Mouse (Mus musculus): ENCODE measurements around the gene 1700034J05Rik. TPM values are rescaled to one million over a fixed set of nuclear protein-coding genes. Genes with fewer than 3 reads are reported as not detected.

Gene 1700034J05Rik
- total and polyA plus RNA-seq, 3 experiments = not detected

GRCm38 (mm10) chr6:146955896-146956295 is 1.7 kb upstream of the 1700034J05Rik start:
- Histone ChIP-seq H3K79me2 (replicated peaks; ENCODE audit: control insufficient read depth, insufficient read depth, low read length) (peaks cover 8% of the 10 kb centered on the region), H3K36me3 (ENCODE audit: control insufficient read depth, insufficient read depth, low read length) (no peaks in the 10 kb centered on the region; the same call in 1 of the 2 replicates), H3K27ac (no peak overlapping the region), H3K4me1 (ENCODE audit: control insufficient read depth, insufficient read depth, low read length) (peaks cover 9% of the 10 kb centered on the region), H3K9ac (ENCODE audit: low read depth, low read length) (no peak overlapping the region), H3K27me3 (ENCODE audit: control insufficient read depth, insufficient read depth, low read length) (no peaks in the 10 kb centered on the region), H3K4me3 (no peak overlapping the region)
- WGBS = 28% methylated on average over 12 of the region's 12 CpGs
- DNase-seq = peak in 1 of 2 experiments; percentile 46
- TF ChIP-seq CTCF (IDR thresholded peaks at IDR 0.05) (no peak), EP300 (IDR thresholded peaks at IDR 0.05; ENCODE audit: insufficient read depth, low read depth, low read length) (no peak), POLR2A (IDR thresholded peaks at IDR 0.05; ENCODE audit: insufficient read depth, low read depth, low read length) (no peak)
- intact Hi-C loops (cut with DNase I) = no loop called here

- H3K27me3 ChIP-seq (ENCODE audit: control insufficient read depth, insufficient read depth, low read length) = no peaks in the 10 kb centered on the region
- peaks cover 8% of the 10 kb centered on the region for H3K79me2 ChIP-seq (replicated peaks; ENCODE audit: control insufficient read depth, insufficient read depth, low read length)
- H3K4me1 ChIP-seq (ENCODE audit: control insufficient read depth, insufficient read depth, low read length) = peaks cover 8% of the 10 kb centered on the region
- no peak overlapping the region for H3K4me3 ChIP-seq
- no peak overlapping the region for H3K9ac ChIP-seq (ENCODE audit: low read depth, low read length)
- 69% methylated on average over 1 of the region's 1 CpGs for WGBS
- TF ChIP-seq CTCF (IDR thresholded peaks at IDR 0.05) = no peak
- no peak for TF ChIP-seq POLR2A (IDR thresholded peaks at IDR 0.05; ENCODE audit: insufficient read depth, low read depth, low read length)
- no peak for TF ChIP-seq EP300 (IDR thresholded peaks at IDR 0.05; ENCODE audit: insufficient read depth, low read depth, low read length)
- intact Hi-C loops (cut with DNase I) = no loop called here
- H3K36me3 ChIP-seq (ENCODE audit: control insufficient read depth, insufficient read depth, low read length) = peaks cover under 1% of the 10 kb centered on the region; the same call in 1 of the 2 replicates
- H3K27ac ChIP-seq = no peak overlapping the region
- no peak for DNase-seq
Measured at GRCm38 (mm10) chr6:146955475-146955874, 1.3 kb upstream of the 1700034J05Rik start.

GRCm38 (mm10) chr6:146950454-146950832 is 3.8 kb downstream of the 1700034J05Rik start:
- Histone ChIP-seq H3K9ac (ENCODE audit: low read depth, low read length) (no peak overlapping the region), H3K79me2 (replicated peaks; ENCODE audit: control insufficient read depth, insufficient read depth, low read length) (peaks cover 5% of the 10 kb centered on the region), H3K27ac (no peak overlapping the region), H3K27me3 (ENCODE audit: control insufficient read depth, insufficient read depth, low read length) (no peaks in the 10 kb centered on the region), H3K4me3 (no peak overlapping the region), H3K36me3 (ENCODE audit: control insufficient read depth, insufficient read depth, low read length) (peaks cover 10% of the 10 kb centered on the region), H3K4me1 (ENCODE audit: control insufficient read depth, insufficient read depth, low read length) (peaks cover 13% of the 10 kb centered on the region)
- intact Hi-C loops (cut with DNase I) = no loop called here
- no peak for DNase-seq
- WGBS = 35% methylated on average over 1 of the region's 1 CpGs
- no peak for TF ChIP-seq POLR2A (IDR thresholded peaks at IDR 0.05; ENCODE audit: insufficient read depth, low read depth, low read length)
- no peak for TF ChIP-seq EP300 (IDR thresholded peaks at IDR 0.05; ENCODE audit: insufficient read depth, low read depth, low read length)
- TF ChIP-seq CTCF (IDR thresholded peaks at IDR 0.05) = no peak

- intact Hi-C loops (cut with DNase I) = loop anchor here (5.0 kb wide), 1 partner anchor 48 kb away; no protein-coding TSS in a partner anchor
- 32% methylated on average over 10 of the region's 10 CpGs for WGBS
Measured at GRCm38 (mm10) chr6:146949682-146950453, 4.4 kb downstream of the 1700034J05Rik start.

GRCm38 (mm10) chr6:146947186-146947585 is 7.0 kb downstream of the 1700034J05Rik start:
- H3K36me3 ChIP-seq (ENCODE audit: control insufficient read depth, insufficient read depth, low read length) = peaks cover 23% of the 10 kb centered on the region
- TF ChIP-seq POLR2A (IDR thresholded peaks at IDR 0.05; ENCODE audit: insufficient read depth, low read depth, low read length) (no peak), EP300 (IDR thresholded peaks at IDR 0.05; ENCODE audit: insufficient read depth, low read depth, low read length) (no peak), CTCF (IDR thresholded peaks at IDR 0.05) (no peak)
- intact Hi-C loops (cut with DNase I) = loop anchor here (5.0 kb wide), 1 partner anchor 45 kb away; no protein-coding TSS in a partner anchor
- peaks cover 3% of the 10 kb centered on the region; the same call in 1 of the 2 replicates for H3K79me2 ChIP-seq (replicated peaks; ENCODE audit: control insufficient read depth, insufficient read depth, low read length)
- 58% methylated on average over 4 of the region's 4 CpGs for WGBS
- DNase-seq = no peak
- no peak overlapping the region for H3K9ac ChIP-seq (ENCODE audit: low read depth, low read length)
- no peaks in the 10 kb centered on the region for H3K27me3 ChIP-seq (ENCODE audit: control insufficient read depth, insufficient read depth, low read length)
- no peak overlapping the region for H3K4me3 ChIP-seq
- H3K4me1 ChIP-seq (ENCODE audit: control insufficient read depth, insufficient read depth, low read length) = peaks cover 17% of the 10 kb centered on the region
- H3K27ac ChIP-seq = no peak overlapping the region; the same call in 1 of the 2 replicates

More at GRCm38 (mm10) chr6:146949682-146950453, 4.4 kb downstream of the 1700034J05Rik start:
- H3K4me3 ChIP-seq = no peak overlapping the region
- no peaks in the 10 kb centered on the region for H3K27me3 ChIP-seq (ENCODE audit: control insufficient read depth, insufficient read depth, low read length)
- no peak for TF ChIP-seq POLR2A (IDR thresholded peaks at IDR 0.05; ENCODE audit: insufficient read depth, low read depth, low read length)
- no peak for TF ChIP-seq EP300 (IDR thresholded peaks at IDR 0.05; ENCODE audit: insufficient read depth, low read depth, low read length)
- no peak for TF ChIP-seq CTCF (IDR thresholded peaks at IDR 0.05)
- DNase-seq = no peak
- no peak overlapping the region; the same call in 1 of the 2 replicates for H3K27ac ChIP-seq
- peaks cover 14% of the 10 kb centered on the region for H3K4me1 ChIP-seq (ENCODE audit: control insufficient read depth, insufficient read depth, low read length)
- H3K79me2 ChIP-seq (replicated peaks; ENCODE audit: control insufficient read depth, insufficient read depth, low read length) = peaks cover 5% of the 10 kb centered on the region
- H3K36me3 ChIP-seq (ENCODE audit: control insufficient read depth, insufficient read depth, low read length) = peaks cover 16% of the 10 kb centered on the region
- no peak overlapping the region for H3K9ac ChIP-seq (ENCODE audit: low read depth, low read length)

Measured in heart, adult 2 months (tissue).